Mouse (Mus musculus) neural tube, embryonic 15.5 days (tissue): ENCODE data around the gene Pabpn1l. TPM values are rescaled to one million over a fixed set of nuclear protein-coding genes. Genes with fewer than 3 reads are reported as not detected.

Source experiments
- ATAC-seq: fragments of 200-750 bp; cut with Nextera tagmentation; 2 replicates; pipeline ENCODE4 v1.8.0; 2017; ENCODE audit warnings: mild to moderate bottlenecking, moderate TSS enrichment, moderate library complexity; ENCODE audit not compliant: low FRiP score
- H3K27ac ChIP-seq: fragments of 300-500 bp; sonication (generic); replicated peaks from 2 replicates; pipeline ENCODE4 v1.5.1; 2015; ENCODE audit warnings: mild to moderate bottlenecking, inconsistent platforms
- H3K27me3 ChIP-seq: fragments of 300-500 bp; sonication (generic); replicated peaks from 2 replicates; pipeline ENCODE4 v1.6.1; 2015; ENCODE audit warnings: inconsistent platforms
- H3K36me3 ChIP-seq: fragments of 300-500 bp; sonication (generic); 2 replicates; pipeline ENCODE4 v1.6.1; 2015; ENCODE audit warnings: inconsistent platforms
- H3K4me1 ChIP-seq: fragments of 300-500 bp; sonication (generic); 2 replicates; pipeline ENCODE4 v1.6.1; 2015; ENCODE audit warnings: inconsistent platforms
- H3K4me2 ChIP-seq: fragments of 300-500 bp; sonication (generic); 2 replicates; pipeline ENCODE4 v1.6.1; 2015; ENCODE audit warnings: inconsistent platforms, mild to moderate bottlenecking, moderate library complexity
- H3K4me3 ChIP-seq: fragments of 300-500 bp; sonication (generic); replicated peaks from 2 replicates; pipeline ENCODE4 v1.5.1; 2015; ENCODE audit warnings: mild to moderate bottlenecking, inconsistent platforms
- H3K9ac ChIP-seq: fragments of 300-500 bp; sonication (generic); replicated peaks from 2 replicates; pipeline ENCODE4 v1.6.1; 2015; ENCODE audit warnings: mild to moderate bottlenecking, inconsistent platforms
- H3K9me3 ChIP-seq: fragments of 300-500 bp; sonication (generic); replicated peaks from 2 replicates; pipeline ENCODE4 v1.6.1; 2016; ENCODE audit warnings: inconsistent platforms
- WGBS: fragments of 180-500 bp; shearing (Covaris S2); methylation state at CpG from one replicate; pipeline ENCODE4 v1.1.7; 2015; ENCODE audit warnings: mixed read lengths; 5-methylcytosine and 5-hydroxymethylcytosine counted together
- polyA plus RNA-seq: library from polyadenylated mRNA; unstranded; fragments of >200 nt; fragmentation: Nextera tagmentation; extraction: Ambion mirVana; gene quantifications from 2 replicates; pipeline ENCODE4 v1.2.1, GENCODE M21; 2015

Gene Pabpn1l
- polyA plus RNA-seq, 1 experiment from 2014 or later, result 0.14 TPM

DNA sequence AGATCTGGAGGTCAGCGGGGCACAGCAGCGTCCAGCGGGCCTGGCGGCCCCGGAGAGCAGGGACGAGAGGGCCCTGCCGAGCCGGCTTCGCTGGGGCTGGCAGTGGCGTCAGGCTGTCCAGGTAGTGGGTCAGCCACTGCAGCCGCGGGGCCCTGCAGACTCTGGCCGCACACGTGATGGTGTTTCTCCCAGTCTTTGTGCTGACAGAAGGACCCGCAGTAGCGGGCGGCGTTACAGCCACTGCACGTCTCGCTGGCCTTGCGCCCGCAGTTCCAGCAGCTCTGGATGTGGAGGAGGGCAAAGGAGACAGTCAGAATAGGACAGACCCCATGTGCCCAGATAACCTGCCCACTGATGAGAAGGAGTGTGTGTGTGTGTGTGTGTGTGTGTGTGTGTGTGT, 8.2 kb upstream of the Pabpn1l start:
- 0 out of 2 replicates have a peak overlapping the region, but pooled peaks have one; percentile 2 for H3K27ac ChIP-seq

DNA sequence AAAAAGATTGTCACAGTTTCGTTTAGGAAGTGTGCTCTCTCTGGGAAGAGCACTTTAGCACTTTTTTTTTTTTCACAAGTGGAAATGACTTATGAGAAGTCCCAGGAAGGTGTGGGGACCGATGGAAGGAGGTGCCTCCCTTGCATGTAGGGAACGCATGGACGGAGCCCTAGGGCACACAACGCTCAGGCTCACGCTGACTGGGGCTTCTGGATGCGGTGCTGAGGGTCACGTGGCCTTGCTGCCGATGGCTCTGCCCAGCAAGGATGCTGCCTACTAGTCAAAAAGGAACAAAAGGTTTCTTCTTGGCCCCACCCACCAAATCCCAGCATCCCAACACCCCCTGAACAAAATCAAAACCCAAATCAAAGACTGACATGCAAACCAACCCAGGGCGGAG, 6.8 kb upstream of the Pabpn1l start:
- Histone ChIP-seq H3K4me3 (no peak overlapping the region), H3K9ac (no peak overlapping the region), H3K9me3 (no peaks in the 10 kb centered on the region), H3K4me2 (no peak overlapping the region), H3K36me3 (peaks cover 33% of the 10 kb centered on the region), H3K4me1 (no peaks in the 10 kb centered on the region), H3K27me3 (no peaks in the 10 kb centered on the region), H3K27ac (no peak overlapping the region)
- WGBS, result 29% methylated on average over 10 of the region's 10 CpGs
- ATAC-seq, result no peak

More for the DNA sequence above, 8.2 kb upstream of the Pabpn1l start:
- no peak overlapping the region for H3K4me2 ChIP-seq
- peaks cover 46% of the 10 kb centered on the region for H3K36me3 ChIP-seq
- H3K4me3 ChIP-seq, result no peak overlapping the region
- H3K9me3 ChIP-seq, result no peaks in the 10 kb centered on the region
- no peak overlapping the region for H3K9ac ChIP-seq
- ATAC-seq, result no peak
- H3K4me1 ChIP-seq, result no peaks in the 10 kb centered on the region
- no peaks in the 10 kb centered on the region for H3K27me3 ChIP-seq
- 60% methylated on average over 22 of the region's 22 CpGs for WGBS

DNA sequence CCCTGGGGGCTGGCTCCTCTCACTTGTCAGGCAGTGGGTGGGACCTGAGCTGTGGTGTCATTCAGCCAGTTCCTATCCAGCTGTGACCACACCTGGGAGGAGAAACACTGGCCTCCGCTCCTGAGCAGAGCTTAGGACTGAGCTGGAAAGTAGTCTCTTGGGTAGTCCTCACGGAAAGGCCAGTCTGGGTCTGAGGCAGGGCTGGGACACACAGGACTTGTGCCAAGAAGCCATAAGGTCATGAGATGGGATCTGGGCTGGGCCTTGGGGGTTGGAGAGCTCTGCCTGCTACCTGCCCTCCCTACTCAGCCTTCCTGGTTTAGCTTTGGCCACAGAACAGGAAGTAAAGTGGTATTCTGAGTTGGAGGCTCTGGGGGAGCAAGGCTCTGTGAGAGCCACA, 4.4 kb upstream of the Pabpn1l start:
- Histone ChIP-seq H3K9me3 (no peaks in the 10 kb centered on the region), H3K4me3 (no peak overlapping the region), H3K36me3 (peaks cover 13% of the 10 kb centered on the region), H3K4me1 (0 out of 2 replicates have a peak, but pooled peaks cover 3% of the 10 kb centered on the region), H3K9ac (no peak overlapping the region), H3K27me3 (no peaks in the 10 kb centered on the region), H3K4me2 (no peak overlapping the region), H3K27ac (no peak overlapping the region)
- 84% methylated on average over 2 of the region's 2 CpGs for WGBS
- no peak for ATAC-seq

DNA sequence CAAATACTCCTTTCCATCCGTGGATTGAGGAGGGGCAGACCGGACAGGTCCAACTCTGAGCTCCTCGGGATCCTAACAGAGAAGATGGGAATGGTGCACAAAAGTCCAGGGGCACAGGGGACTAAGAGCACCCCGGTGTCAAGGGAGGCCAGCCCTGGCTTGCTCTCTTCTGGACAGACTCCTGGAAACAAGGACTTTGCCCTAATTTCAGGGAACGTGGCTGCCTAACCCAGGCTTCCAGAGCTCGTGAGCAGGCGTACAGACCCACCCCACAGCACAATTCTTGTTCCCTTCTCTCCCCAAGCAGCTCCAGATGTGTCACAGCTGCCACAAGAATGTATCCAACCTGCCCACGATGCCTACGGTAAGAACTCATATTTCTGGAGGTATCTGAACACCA, 3.3 kb upstream of the Pabpn1l start:
- no peak overlapping the region for H3K27ac ChIP-seq
- WGBS, result 79% methylated on average over 9 of the region's 9 CpGs
- no peaks in the 10 kb centered on the region for H3K27me3 ChIP-seq
- peaks cover 13% of the 10 kb centered on the region for H3K36me3 ChIP-seq
- H3K4me1 ChIP-seq, result 0 out of 2 replicates have a peak, but pooled peaks cover 3% of the 10 kb centered on the region
- no peak overlapping the region for H3K9ac ChIP-seq
- ATAC-seq, result no peak
- H3K9me3 ChIP-seq, result no peaks in the 10 kb centered on the region
- H3K4me2 ChIP-seq, result no peak overlapping the region
- no peak overlapping the region for H3K4me3 ChIP-seq

DNA sequence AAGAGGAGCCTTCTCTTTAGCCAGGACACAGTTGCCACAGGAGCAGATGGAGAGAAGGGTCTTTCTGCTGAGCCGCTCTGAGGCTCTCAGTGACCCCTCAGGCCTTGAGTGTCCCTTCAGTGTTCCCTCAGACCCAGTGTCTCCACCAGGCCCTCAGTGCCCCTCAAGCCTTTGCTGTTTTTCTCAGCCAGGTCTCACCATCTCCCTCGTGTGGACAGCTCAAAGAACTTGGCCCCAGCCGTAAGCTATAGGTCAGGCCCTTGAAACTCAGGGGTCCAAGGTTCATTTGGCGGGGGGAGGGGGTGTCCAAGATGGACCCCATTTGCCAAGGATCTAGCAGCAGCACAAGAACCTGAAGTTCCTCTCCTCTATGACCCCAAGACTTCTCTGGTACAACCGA, 2.1 kb upstream of the Pabpn1l start:
- Histone ChIP-seq H3K27me3 (no peaks in the 10 kb centered on the region), H3K9ac (no peak overlapping the region), H3K4me2 (no peak overlapping the region), H3K36me3 (peaks cover 5% of the 10 kb centered on the region; the same call in 1 of the 2 replicates), H3K9me3 (no peaks in the 10 kb centered on the region), H3K27ac (no peak overlapping the region), H3K4me3 (no peak overlapping the region), H3K4me1 (0 out of 2 replicates have a peak, but pooled peaks cover 3% of the 10 kb centered on the region)
- no peak for ATAC-seq
- 76% methylated on average over 5 of the region's 5 CpGs for WGBS

DNA sequence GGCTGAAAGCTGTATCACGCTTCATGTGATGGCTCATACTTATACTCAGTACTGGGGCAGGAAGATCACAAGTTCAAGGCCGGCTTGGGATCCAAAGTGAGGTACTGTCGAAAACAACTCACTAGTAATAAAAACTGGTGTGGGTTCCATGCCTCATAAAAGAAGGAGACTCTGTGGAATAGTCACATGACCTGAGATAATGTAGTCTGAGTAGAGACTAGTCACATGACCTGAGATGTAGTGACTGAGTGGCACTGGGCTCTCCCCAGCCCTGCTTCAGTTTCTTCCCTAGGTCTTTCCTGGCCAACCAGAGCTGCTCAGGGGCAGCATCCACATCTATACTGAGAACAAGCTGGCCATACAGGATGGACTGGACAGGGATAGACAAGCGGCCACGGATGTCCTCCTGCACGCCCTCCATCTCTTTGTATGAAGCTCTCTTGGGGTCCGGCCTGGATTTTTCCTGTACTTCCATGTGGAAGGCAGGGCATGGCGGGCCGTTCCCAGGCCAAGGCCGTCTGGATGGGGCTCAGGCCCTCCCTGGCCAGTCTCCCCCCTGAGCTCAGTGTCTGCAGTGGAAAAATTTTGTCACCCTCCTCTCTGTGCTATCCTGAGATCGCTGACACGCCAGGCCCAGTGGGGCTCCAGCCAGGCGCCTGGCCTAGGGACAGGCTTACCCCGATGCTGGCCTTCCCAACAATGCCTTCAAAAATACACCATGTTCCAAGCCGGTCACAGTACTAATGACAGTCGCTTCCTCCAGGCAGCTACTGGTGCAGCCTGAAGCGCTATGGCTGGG, 1.5 kb upstream of the Pabpn1l start:
- no peak overlapping the region for H3K9ac ChIP-seq
- H3K4me3 ChIP-seq, result no peak overlapping the region
- 0 out of 2 replicates have a peak, but pooled peaks cover 3% of the 10 kb centered on the region for H3K4me1 ChIP-seq
- no peak overlapping the region for H3K4me2 ChIP-seq
- 86% methylated on average over 17 of the region's 17 CpGs for WGBS
- H3K36me3 ChIP-seq, result no peaks in the 10 kb centered on the region
- no peaks in the 10 kb centered on the region for H3K27me3 ChIP-seq
- no peak for ATAC-seq
- no peaks in the 10 kb centered on the region for H3K9me3 ChIP-seq
- no peak overlapping the region for H3K27ac ChIP-seq

DNA sequence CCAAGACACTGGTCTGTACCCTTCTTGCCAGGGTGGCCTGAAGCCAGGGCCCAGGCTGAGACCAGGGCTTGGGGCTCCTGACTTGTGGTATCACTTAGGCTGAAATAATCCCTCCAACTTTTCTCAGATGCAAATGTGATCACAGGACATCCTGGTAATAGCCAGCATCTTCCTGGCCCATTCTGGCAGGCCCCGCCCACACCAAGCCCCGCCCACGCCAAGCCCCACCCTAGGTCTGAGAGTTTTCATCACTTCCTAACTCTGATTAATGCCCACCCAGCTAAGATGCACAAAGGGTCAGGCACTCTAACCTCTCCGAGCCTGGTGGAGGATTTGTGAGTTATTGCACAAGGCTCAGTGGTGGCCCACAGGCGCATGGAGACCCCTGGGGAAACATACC, 2.1 kb downstream of the Pabpn1l start:
- 41% methylated on average over 5 of the region's 5 CpGs for WGBS
- no peaks in the 10 kb centered on the region for H3K27me3 ChIP-seq
- no peak overlapping the region for H3K4me3 ChIP-seq
- no peak overlapping the region for H3K27ac ChIP-seq
- peaks cover 11% of the 10 kb centered on the region for H3K4me1 ChIP-seq
- H3K9me3 ChIP-seq, result no peaks in the 10 kb centered on the region
- H3K9ac ChIP-seq, result no peak overlapping the region
- H3K36me3 ChIP-seq, result peaks cover under 1% of the 10 kb centered on the region; the same call in 1 of the 2 replicates
- no peak for ATAC-seq
- H3K4me2 ChIP-seq, result no peak overlapping the region

DNA sequence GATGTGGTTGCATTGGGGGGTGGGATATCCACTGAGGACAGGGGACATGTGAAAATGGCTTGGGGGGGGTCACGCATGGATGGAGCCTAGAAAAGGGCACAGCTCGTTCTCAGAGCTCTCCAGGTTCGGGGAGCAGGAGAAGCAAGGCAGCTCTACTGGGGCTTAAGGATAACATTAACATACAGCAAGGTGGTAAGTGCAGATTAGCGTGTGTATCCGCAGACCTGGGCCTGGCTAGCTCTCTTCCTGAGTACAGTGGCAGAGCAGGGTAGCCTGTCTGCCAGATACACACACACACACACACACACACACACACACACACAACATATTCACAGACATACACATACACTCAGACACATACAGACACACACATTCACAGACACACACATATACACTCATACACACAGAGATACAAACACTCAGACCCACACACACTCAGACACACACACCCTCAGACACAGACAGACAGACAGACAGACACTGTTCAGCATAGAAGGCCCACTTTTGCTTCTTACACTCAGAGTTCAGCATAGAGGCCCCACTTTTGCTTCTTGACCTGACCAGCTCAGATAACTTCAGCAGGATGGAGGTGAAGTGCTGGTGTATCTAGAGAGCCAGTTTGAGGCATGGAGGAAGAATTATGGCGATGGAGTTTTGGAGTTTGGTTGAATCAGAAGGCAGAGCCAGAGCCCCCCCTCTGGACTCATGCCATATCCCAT, 3.7 kb downstream of the Pabpn1l start:
- Histone ChIP-seq H3K4me1 (peaks cover 8% of the 10 kb centered on the region), H3K4me2 (no peak overlapping the region), H3K9me3 (no peaks in the 10 kb centered on the region), H3K27me3 (no peaks in the 10 kb centered on the region), H3K4me3 (no peak overlapping the region), H3K36me3 (peaks cover 6% of the 10 kb centered on the region; the same call in 1 of the 2 replicates), H3K9ac (no peak overlapping the region), H3K27ac (no peak overlapping the region)
- 84% methylated on average over 6 of the region's 6 CpGs for WGBS
- ATAC-seq, result no peak

DNA sequence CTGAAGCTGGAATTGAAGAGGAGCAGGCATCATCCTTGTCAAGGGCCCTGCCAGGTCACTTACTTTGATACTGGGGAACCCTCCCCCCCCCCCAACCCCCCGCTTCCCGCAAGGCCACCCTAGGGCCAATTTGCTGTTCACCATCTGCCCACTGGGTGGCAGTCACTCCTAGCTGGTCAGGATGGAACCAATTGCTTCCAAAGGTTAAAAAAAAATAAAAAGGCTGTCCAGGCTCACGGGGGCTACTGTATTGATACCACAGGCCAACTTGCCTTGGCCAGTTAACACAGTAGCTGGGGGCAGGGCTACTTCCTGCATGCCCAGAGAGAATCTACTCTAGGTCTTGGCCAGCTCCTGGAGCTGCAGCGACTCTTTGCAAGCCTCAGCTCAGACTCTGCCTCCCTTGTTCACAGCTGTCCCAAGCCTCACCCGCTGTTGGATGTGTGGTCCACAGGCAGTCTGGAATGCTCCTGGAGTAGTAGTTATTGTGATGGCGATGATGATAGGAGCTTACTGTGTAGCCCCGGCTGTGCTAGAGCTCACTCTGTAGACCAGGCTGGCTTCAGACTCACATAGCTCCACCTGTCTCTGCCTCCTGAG, 4.5 kb downstream of the Pabpn1l start:
- Histone ChIP-seq H3K9ac (no peak overlapping the region), H3K4me2 (peak overlapping the region; percentile 22; the same call in 1 of the 2 replicates), H3K4me3 (no peak overlapping the region), H3K27me3 (no peaks in the 10 kb centered on the region), H3K36me3 (peaks cover 6% of the 10 kb centered on the region; the same call in 1 of the 2 replicates), H3K27ac (peak overlapping the region; percentile 54; the same call in 1 of the 2 replicates), H3K9me3 (no peaks in the 10 kb centered on the region), H3K4me1 (peaks cover 11% of the 10 kb centered on the region)
- 31% methylated on average over 5 of the region's 7 CpGs for WGBS
- ATAC-seq, result no peak

DNA sequence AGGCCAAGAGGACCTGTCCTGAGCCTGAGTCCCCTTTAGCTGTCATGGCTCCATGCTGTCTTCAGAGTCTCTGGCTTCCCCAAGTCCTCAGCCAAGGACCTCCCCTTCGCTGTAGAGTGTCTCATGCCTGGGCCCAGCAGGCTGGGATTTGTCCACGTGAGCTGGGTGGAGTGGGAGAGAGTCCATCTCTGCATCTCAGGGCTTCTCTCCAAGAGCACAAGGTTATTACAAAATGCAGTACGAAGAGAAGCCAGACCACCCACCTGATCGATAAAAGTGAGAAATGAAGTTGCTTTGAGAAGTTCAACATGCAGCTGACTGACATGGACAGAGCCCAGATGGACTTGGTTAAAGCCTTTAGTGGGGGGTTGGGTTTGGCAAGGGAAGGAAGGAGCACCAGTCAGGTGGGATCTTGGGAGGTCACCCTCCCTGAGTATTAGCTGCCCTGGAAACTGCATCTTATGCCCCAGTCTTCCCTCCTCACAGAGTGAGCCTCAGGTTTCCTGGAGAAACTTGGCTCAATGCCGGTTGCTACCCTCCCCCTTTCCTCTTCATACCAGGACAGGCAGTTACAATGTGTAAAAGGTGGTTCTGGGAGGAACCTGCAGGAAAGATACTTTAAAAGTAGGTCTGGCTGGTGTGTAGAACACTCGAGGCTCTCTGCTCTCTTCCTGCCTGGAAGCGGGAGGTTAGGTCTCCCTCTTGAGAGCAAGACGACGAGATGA, 6.2 kb downstream of the Pabpn1l start:
- no peak overlapping the region for H3K4me2 ChIP-seq
- H3K36me3 ChIP-seq, result peaks cover 6% of the 10 kb centered on the region; the same call in 1 of the 2 replicates
- no peak for ATAC-seq
- H3K27me3 ChIP-seq, result no peaks in the 10 kb centered on the region
- 78% methylated on average over 9 of the region's 9 CpGs for WGBS
- no peak overlapping the region for H3K27ac ChIP-seq
- no peak overlapping the region for H3K9ac ChIP-seq
- H3K4me3 ChIP-seq, result no peak overlapping the region
- H3K4me1 ChIP-seq, result peaks cover 23% of the 10 kb centered on the region
- no peaks in the 10 kb centered on the region for H3K9me3 ChIP-seq
